33 mouse cellular contexts compared by ENCODE assay signal in the genomic region with DNA sequence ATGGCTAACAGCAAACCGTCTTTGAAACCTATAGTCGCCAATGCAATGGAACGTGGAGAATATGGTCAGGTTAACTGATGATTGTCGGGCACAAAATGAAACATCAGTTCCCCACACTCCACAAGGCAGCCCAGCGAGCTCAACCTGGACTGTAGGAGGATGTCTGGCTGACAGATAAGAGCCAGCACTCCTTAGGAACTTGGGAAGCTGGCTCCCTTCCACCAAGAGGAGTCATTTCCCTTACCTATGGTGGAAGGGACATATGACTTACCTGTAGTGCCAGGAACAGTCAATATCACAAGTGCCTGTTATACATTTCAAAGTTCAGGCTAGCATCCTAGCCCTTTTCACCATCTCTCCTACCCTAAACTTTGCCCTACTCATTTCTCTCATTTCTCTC. TPM values are rescaled to one million over a fixed set of nuclear protein-coding genes. Genes with fewer than 3 reads are reported as not detected.
A peak's percentile ranks its signal among the peaks of the same experiment; 100 is the strongest.
DNase-seq lines count a peak whose midpoint lies in the region; ATAC-seq and TF ChIP-seq lines count a peak whose summit lies in the region.
"Had no signal": no experiment of that assay in that cellular context is flagged by ENCODE, and none has a peak within 500 bp of the region (broad histone marks: within the 10 kb centered on the region; RNA-seq: fewer than 3 reads in every experiment).

No protein-coding gene starts in this region.

- WGBS in heart, embryonic 11.5 days (ENCODE audit: insufficient replicate concordance): 61% methylated on average over 5 of the region's 5 CpGs
- WGBS in heart, embryonic 15.5 days: 53% methylated on average over 5 of the region's 5 CpGs
- 37% methylated on average over 5 of the region's 5 CpGs for WGBS in small intestine, adult 2 months

- no peak for TF ChIP-seq CTCF in small intestine, adult 2 months (IDR thresholded peaks at IDR 0.05; ENCODE audit: extremely low read depth, insufficient read length, insufficient replicate concordance, low read depth, low read length)

- H3K27ac ChIP-seq in heart, embryonic 11.5 days (ENCODE audit: low read depth, low read length): no peak overlapping the region
- H3K27ac ChIP-seq in heart, embryonic 15.5 days: peak overlapping the region; percentile 82
- peak overlapping the region; percentile 47 for H3K27ac ChIP-seq in small intestine, adult 2 months (ENCODE audit: insufficient read depth, low read depth, low read length)
- H3K27ac ChIP-seq: embryonic facial prominence, embryonic 10.5 days; embryonic facial prominence, embryonic 15.5 days; forebrain, embryonic 12.5 days; hindbrain, embryonic 10.5 days; hindbrain, embryonic 15.5 days; kidney, postnatal 0 days; limb, embryonic 13.5 days; liver, embryonic 12.5 days had no signal

- H3K36me3 ChIP-seq in heart, embryonic 11.5 days (ENCODE audit: control insufficient read depth, insufficient read depth, low read length): peaks cover 6% of the 10 kb centered on the region; the same call in 1 of the 2 replicates
- H3K36me3 ChIP-seq in heart, embryonic 15.5 days: peaks cover 12% of the 10 kb centered on the region
- no peaks in the 10 kb centered on the region for H3K36me3 ChIP-seq in small intestine, adult 2 months (ENCODE audit: control insufficient read depth, insufficient read depth, low read length)
- H3K36me3 ChIP-seq: embryonic facial prominence, embryonic 15.5 days; hindbrain, embryonic 15.5 days; liver, embryonic 12.5 days had no signal

- intact Hi-C loops in heart, postnatal 36 days (cut with DNase I): no loop called here

- no peak overlapping the region for H3K9ac ChIP-seq in heart, embryonic 11.5 days (ENCODE audit: low read depth, low read length)
- no peak overlapping the region for H3K9ac ChIP-seq in heart, embryonic 15.5 days
- H3K9ac ChIP-seq: embryonic facial prominence, embryonic 15.5 days; forebrain, embryonic 12.5 days; forebrain, postnatal 0 days; hindbrain, embryonic 15.5 days; limb, embryonic 13.5 days; liver, embryonic 12.5 days; liver, postnatal 0 days had no signal

- no peak overlapping the region for H3K4me2 ChIP-seq in heart, embryonic 11.5 days
- no peak overlapping the region for H3K4me2 ChIP-seq in heart, embryonic 15.5 days
- H3K4me2 ChIP-seq: embryonic facial prominence, embryonic 15.5 days; forebrain, embryonic 12.5 days; hindbrain, embryonic 15.5 days; limb, embryonic 13.5 days; liver, embryonic 12.5 days; midbrain, embryonic 11.5 days had no signal

- no peak overlapping the region for H3K4me3 ChIP-seq in heart, embryonic 11.5 days (ENCODE audit: low read depth, low read length)
- H3K4me3 ChIP-seq in heart, embryonic 15.5 days: no peak overlapping the region
- no peak overlapping the region for H3K4me3 ChIP-seq in small intestine, adult 2 months (ENCODE audit: low read depth, low read length)
- H3K4me3 ChIP-seq: embryonic facial prominence, embryonic 10.5 days; embryonic facial prominence, embryonic 15.5 days; forebrain, embryonic 12.5 days; hindbrain, embryonic 10.5 days; hindbrain, embryonic 15.5 days; limb, embryonic 13.5 days; liver, embryonic 12.5 days had no signal

- peak; percentile 51 for DNase-seq in cerebellum, adult 11-12 months
- peak; percentile 46 for DNase-seq in heart, adult 11 months
- DNase-seq in heart, postnatal 36 days: no peak
- DNase-seq: adrenal gland, adult 2 months; cerebellum, adult 11 months; forebrain, postnatal 0 days; gastrocnemius, postnatal 10 days; kidney, adult 8-10 months; kidney, postnatal 4 days; liver, postnatal 0 days; lung, postnatal 36 days; right cerebral cortex, postnatal 25 days; spleen, adult 18-20 months; thymus, adult 18-20 months; thymus, postnatal 36 days had no signal

- no peak for ATAC-seq in cerebellum, adult (ENCODE audit: insufficient number of reproducible peaks, low FRiP score, low TSS enrichment)
- no peak for ATAC-seq in heart, embryonic 11.5 days (replicated peaks; ENCODE audit: insufficient number of reproducible peaks, low FRiP score, low TSS enrichment)
- ATAC-seq in heart, embryonic 15.5 days (replicated peaks; ENCODE audit: insufficient number of reproducible peaks, insufficient read depth, low FRiP score, low read depth): no peak
- no peak for ATAC-seq in frontal cortex, adult (ENCODE audit: low TSS enrichment)
- ATAC-seq: activated CD4-positive, CD25-positive, alpha-beta regulatory T cell, adult 4 months; forebrain, postnatal 0 days; inflammation-experienced regulatory T-cells, adult 6 months; liver, embryonic 12.5 days; liver, postnatal 0 days; midbrain, embryonic 16.5 days had no signal

- H3K9me3 ChIP-seq in heart, embryonic 11.5 days (replicated peaks; ENCODE audit: control insufficient read depth, low read length): no peaks in the 10 kb centered on the region
- no peaks in the 10 kb centered on the region for H3K9me3 ChIP-seq in heart, embryonic 15.5 days (replicated peaks)
- H3K9me3 ChIP-seq: embryonic facial prominence, embryonic 10.5 days; embryonic facial prominence, embryonic 15.5 days; forebrain, embryonic 12.5 days; hindbrain, embryonic 10.5 days; hindbrain, embryonic 15.5 days; limb, embryonic 13.5 days; liver, embryonic 12.5 days had no signal

- H3K27me3 ChIP-seq in heart, embryonic 11.5 days (ENCODE audit: control insufficient read depth, insufficient read depth, low read length): no peaks in the 10 kb centered on the region
- H3K27me3 ChIP-seq in heart, embryonic 15.5 days: no peaks in the 10 kb centered on the region
- H3K27me3 ChIP-seq in small intestine, adult 2 months (ENCODE audit: control insufficient read depth, insufficient read depth, low read length): no peaks in the 10 kb centered on the region
- H3K27me3 ChIP-seq: CH12.LX; embryonic facial prominence, embryonic 15.5 days; forebrain, embryonic 12.5 days; hindbrain, embryonic 15.5 days; limb, embryonic 13.5 days; liver, embryonic 12.5 days had no signal

- no peak for TF ChIP-seq POLR2A in small intestine, adult 2 months (IDR thresholded peaks at IDR 0.05; ENCODE audit: low read depth, low read length)

- H3K4me1 ChIP-seq in heart, embryonic 11.5 days (ENCODE audit: control insufficient read depth, insufficient read depth, low read length): peaks cover 25% of the 10 kb centered on the region
- H3K4me1 ChIP-seq in heart, embryonic 15.5 days (replicated peaks): peaks cover 36% of the 10 kb centered on the region
- peaks cover 9% of the 10 kb centered on the region for H3K4me1 ChIP-seq in small intestine, adult 2 months (ENCODE audit: control insufficient read depth, insufficient read depth, insufficient read length, low read length)
- H3K4me1 ChIP-seq: embryonic facial prominence, embryonic 15.5 days; hindbrain, embryonic 10.5 days; hindbrain, embryonic 15.5 days; limb, embryonic 13.5 days; liver, embryonic 12.5 days had no signal

RNA-seq across cellular contexts. Expression of a gene that starts 14.0 kb away (rescaled TPM):
- 58.3 and 66.5 TPM in 2 replicates for polyA plus RNA-seq in heart, embryonic 11.5 days (2014; fragmentation: Nextera tagmentation; extraction: Ambion mirVana)
- 54.8 and 66.2 TPM in 2 replicates for polyA plus RNA-seq in heart, embryonic 15.5 days (2015; fragmentation: Nextera tagmentation; extraction: Ambion mirVana)
- 10 to 100 TPM; 67.5 to 80.3 TPM for total RNA-seq in heart, postnatal 36 days (2021)
- polyA plus RNA-seq in small intestine, adult 2 months (2012; rRNA removed): 4.6 and 4.8 TPM in 2 replicates
- total RNA-seq: CH12.LX had no signal

Comparison
In these comparisons a context has a peak if more than half of its experiments do, and no peak if none do; other contexts are left out.
1. DNase-seq: peak in cerebellum, adult 11-12 months (single experiment) and heart, adult 11 months (single experiment); none in heart, postnatal 36 days (0 of 2).